Mouse (Mus musculus) c-Kit-positive CD71-positive TER-119-positive erythroid progenitor cells, embryonic 14.5 days (primary cell): Measurements from ENCODE around the gene Gm35315.
"Not testable (repeated sequence)": the region's sequence is repeated elsewhere in the genome, so short reads cannot be mapped to it uniquely, and the experiment has no call there.

ENCODE experiments used
- DNase-seq: peaks from one replicate; pipeline ENCODE4 v3.0.0-alpha.2; 2013; ENCODE audit warnings: low spot score

Gm35315 gene

GRCm38 (mm10) chr5:110094030-110094846 is at the start of gene Gm35315:
Gm35315 (minus strand) TSS chr5:110094420.
- peak; percentile 91 for DNase-seq

- DNase-seq, result no peak
Observed at GRCm38 (mm10) chr5:110143007-110143406, 48.8 kb upstream of the Gm35315 start.

- no peak for DNase-seq
Observed at GRCm38 (mm10) chr5:110142309-110142708, 48.1 kb upstream of the Gm35315 start.

- DNase-seq, result no peak
Observed at GRCm38 (mm10) chr5:110140424-110140823, 46.2 kb upstream of the Gm35315 start.

GRCm38 (mm10) chr5:110139325-110139724 is 45.1 kb upstream of the Gm35315 start:
- no peak for DNase-seq

- DNase-seq, result no peak
Observed at GRCm38 (mm10) chr5:110137816-110138215, 43.6 kb upstream of the Gm35315 start.

GRCm38 (mm10) chr5:110136087-110136464 is 41.9 kb upstream of the Gm35315 start:
- no peak for DNase-seq

GRCm38 (mm10) chr5:110135293-110136086 is 41.3 kb upstream of the Gm35315 start, which contains the start of gene Chfr:
Chfr (plus strand) TSS chr5:110135842.
- peak; percentile 98 for DNase-seq

GRCm38 (mm10) chr5:110122380-110122779 is 28.2 kb upstream of the Gm35315 start:
- DNase-seq, result not testable (repeated sequence)

GRCm38 (mm10) chr5:110109991-110110441 is 15.8 kb upstream of the Gm35315 start, which contains the start of gene Zfp605:
Zfp605 (plus strand) TSS chr5:110110092.
- peak; percentile 86 for DNase-seq

GRCm38 (mm10) chr5:110108305-110108628 is 14.0 kb upstream of the Gm35315 start:
- DNase-seq, result no peak

GRCm38 (mm10) chr5:110107581-110108304 is 13.5 kb upstream of the Gm35315 start, which contains the start of gene Gtpbp6:
Gtpbp6 (minus strand) TSS chr5:110108197.
- DNase-seq, result peak; percentile 94

GRCm38 (mm10) chr5:110106901-110107564 is 12.8 kb upstream of the Gm35315 start:
- no peak for DNase-seq

GRCm38 (mm10) chr5:110106140-110106871 is 12.1 kb upstream of the Gm35315 start:
- no peak for DNase-seq

- no peak for DNase-seq
Observed at GRCm38 (mm10) chr5:110104616-110105380, 10.6 kb upstream of the Gm35315 start.

- no peak for DNase-seq
Observed at GRCm38 (mm10) chr5:110103901-110104615, 9.8 kb upstream of the Gm35315 start.

GRCm38 (mm10) chr5:110102853-110103625 is 8.8 kb upstream of the Gm35315 start:
- DNase-seq, result no peak

- DNase-seq, result no peak
Observed at GRCm38 (mm10) chr5:110102429-110102828, 8.2 kb upstream of the Gm35315 start.
